Mouse (Mus musculus) effector memory CD4-positive, alpha-beta T cell, adult 5 months (primary cell): ENCODE results near the gene 4930579G24Rik. TPM values are rescaled to one million over a fixed set of nuclear protein-coding genes. Genes with fewer than 3 reads are reported as not detected.

ENCODE experiments used
- polyA plus RNA-seq: library from polyadenylated mRNA; unstranded; fragments of 100-300 nt; shearing (Covaris generic); gene quantifications from one replicate; pipeline ENCODE4 v1.2.1, GENCODE M21; 2017

Gene 4930579G24Rik
- 5.4 TPM for polyA plus RNA-seq

GRCm38 (mm10) chr3:79628561-79629415 is at the start of gene 4930579G24Rik:
Gene 4930579G24Rik, plus strand, starts transcription at chr3:79629079.

GRCm38 (mm10) chr3:79590863-79591792 is 37.8 kb upstream of the 4930579G24Rik start, which contains the start of gene Ppid:
Gene Ppid, plus strand, starts transcription at chr3:79591342.

GRCm38 (mm10) chr3:79629416-79629730 is 494 bp downstream of the 4930579G24Rik start, which contains the start of gene Etfdh:
Gene Etfdh, minus strand, starts transcription at chr3:79629500.

Other genes with a start within 250 kb of the 4930579G24Rik start
- gene Fnip2, start 61.3 kb upstream of the 4930579G24Rik start, polyA plus RNA-seq: 0.54 TPM
- 70.6 TPM for gene Ppid, start 37.7 kb upstream of the 4930579G24Rik start, polyA plus RNA-seq
- gene Etfdh, start 421 bp downstream of the 4930579G24Rik start, polyA plus RNA-seq: 40.3 TPM
- not detected for gene Rxfp1, start 108.8 kb downstream of the 4930579G24Rik start, polyA plus RNA-seq
- gene Tmem144, start 223.7 kb downstream of the 4930579G24Rik start, polyA plus RNA-seq: 0.17 TPM